In the genomic region with DNA sequence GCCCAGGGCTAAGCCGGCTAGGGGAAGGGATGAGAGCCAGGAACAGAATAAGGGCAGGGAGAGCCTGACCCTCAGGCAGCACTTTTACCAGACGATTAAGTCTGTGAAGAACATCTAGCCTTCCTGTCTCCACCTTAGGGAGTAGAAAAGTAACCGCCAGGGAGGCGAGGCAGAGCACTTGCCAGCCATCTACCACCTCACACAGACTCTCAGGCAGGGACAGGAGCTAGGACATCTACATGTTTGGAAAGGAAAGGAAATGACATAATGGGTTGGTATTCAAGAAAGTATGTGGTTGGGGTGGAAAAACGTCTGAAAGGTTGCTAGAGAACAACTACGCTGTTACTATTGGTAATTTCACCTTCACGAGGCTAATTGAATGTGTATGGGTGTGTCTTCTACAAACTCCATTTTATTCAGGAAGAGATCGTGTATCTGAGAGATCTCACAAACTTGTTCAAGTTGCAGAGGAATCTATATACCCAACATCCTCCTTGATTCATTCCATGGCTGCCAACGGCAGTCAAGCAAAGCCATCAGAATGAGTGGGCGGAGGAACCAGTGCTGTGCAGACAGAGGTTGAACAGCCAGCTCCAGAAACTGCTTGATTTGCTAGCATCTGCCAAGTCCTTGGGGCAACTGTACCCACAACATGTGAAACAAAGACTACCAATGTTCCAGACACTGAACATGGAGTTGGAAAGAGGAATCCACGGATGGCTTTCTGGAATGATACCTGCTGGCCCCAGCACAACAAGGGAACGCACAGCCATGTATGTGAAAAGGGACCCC, we compare ENCODE assay signal across 12 mouse cellular contexts. TPM values are rescaled to one million over a fixed set of nuclear protein-coding genes. Genes with fewer than 3 reads are reported as not detected.
DNase-seq lines count a peak whose midpoint lies in the region; ATAC-seq and TF ChIP-seq lines count a peak whose summit lies in the region.
"Had no signal": no experiment of that assay in that cellular context is flagged by ENCODE, and none has a peak within 500 bp of the region (broad histone marks: within the 10 kb centered on the region; RNA-seq: fewer than 3 reads in every experiment).

No protein-coding gene starts in this region.

- DNase-seq in heart, postnatal 14 days, result no peak
- DNase-seq in CH12.LX (ENCODE audit: extremely low read depth), result no peak
- DNase-seq: cerebellum, adult 9-10 months; kidney, adult 9 months; layer of hippocampus, postnatal 36 days; lung, postnatal 14 days had no signal

- no peak for TF ChIP-seq CTCF in CH12.LX (conservative IDR thresholded peaks at IDR 0.05 in 1 of 2, IDR thresholded peaks at IDR 0.05 in 1 of 2; ENCODE audit: low read depth in 2 of 2, low read length in 2 of 2)

- H3K9me3 ChIP-seq in heart, embryonic 15.5 days (replicated peaks), result no peaks in the 10 kb centered on the region
- H3K9me3 ChIP-seq in CH12.LX (replicated peaks; ENCODE audit: low read length), result no peaks in the 10 kb centered on the region
- H3K9me3 ChIP-seq in neural tube, embryonic 15.5 days (replicated peaks), result no peaks in the 10 kb centered on the region
- no peaks in the 10 kb centered on the region for H3K9me3 ChIP-seq in midbrain, embryonic 15.5 days
- H3K9me3 ChIP-seq: hindbrain, embryonic 15.5 days had no signal

- H3K27ac ChIP-seq in heart, embryonic 15.5 days, result peak overlapping the region; percentile 26; the same call in 1 of the 2 replicates
- H3K27ac ChIP-seq in CH12.LX (ENCODE audit: insufficient read depth, low read depth), result no peak overlapping the region
- 0 out of 2 replicates have a peak overlapping the region, but pooled peaks have one; percentile 4 for H3K27ac ChIP-seq in macrophage
- H3K27ac ChIP-seq in neural tube, embryonic 15.5 days (replicated peaks), result no peak overlapping the region
- H3K27ac ChIP-seq in midbrain, embryonic 15.5 days, result no peak overlapping the region
- H3K27ac ChIP-seq: hindbrain, embryonic 15.5 days had no signal

- no peak for ATAC-seq in heart, embryonic 15.5 days (replicated peaks; ENCODE audit: insufficient number of reproducible peaks, insufficient read depth, low FRiP score, low read depth)
- peak; percentile 19 for ATAC-seq in activated CD4-positive, CD25-positive, alpha-beta regulatory T cell, adult 4 months
- no peak for ATAC-seq in neural tube, embryonic 15.5 days (ENCODE audit: low FRiP score)
- ATAC-seq in midbrain, embryonic 15.5 days (replicated peaks), result no peak

- H3K79me2 ChIP-seq in CH12.LX (replicated peaks; ENCODE audit: control insufficient read depth, extremely low read depth, insufficient read depth, poor library complexity, severe bottlenecking) (no peaks in the 10 kb centered on the region), macrophage (ENCODE audit: inconsistent target) (peaks cover 31% of the 10 kb centered on the region; the same call in 1 of the 2 replicates)

- WGBS in heart, embryonic 15.5 days, result 64% methylated on average over 12 of the region's 12 CpGs
- WGBS in macrophage (ENCODE audit: missing documents), result 56% methylated on average over 12 of the region's 12 CpGs
- 85% methylated on average over 12 of the region's 12 CpGs for WGBS in neural tube, embryonic 15.5 days
- WGBS in midbrain, embryonic 15.5 days, result 80% methylated on average over 12 of the region's 12 CpGs

- dilution Hi-C loops in CH12.LX (cut with MboI; ENCODE audit: extremely low pct_ligation_motif_present, extremely low pct_unique_long_range_greater_than_20kb, low sequenced_read_pairs), result no loop called here

- TF ChIP-seq RAD21 in CH12.LX (IDR thresholded peaks at IDR 0.05; ENCODE audit: low read depth, low read length), result no peak

- H3K4me1 ChIP-seq in heart, embryonic 15.5 days (replicated peaks), result 0 out of 2 replicates have a peak, but pooled peaks cover 8% of the 10 kb centered on the region
- 0 out of 4 replicates have a peak, but pooled peaks cover 0 to 3% of the 10 kb centered on the region in 2 experiments for H3K4me1 ChIP-seq in CH12.LX (ENCODE audit: control insufficient read depth in 1 of 2, insufficient read depth in 2 of 2)
- H3K4me1 ChIP-seq in neural tube, embryonic 15.5 days, result no peaks in the 10 kb centered on the region
- H3K4me1 ChIP-seq in midbrain, embryonic 15.5 days, result no peaks in the 10 kb centered on the region
- H3K4me1 ChIP-seq: hindbrain, embryonic 15.5 days had no signal

- H3K27me3 ChIP-seq in heart, embryonic 15.5 days, result no peaks in the 10 kb centered on the region
- no peaks in the 10 kb centered on the region for H3K27me3 ChIP-seq in CH12.LX (replicated peaks)
- no peaks in the 10 kb centered on the region for H3K27me3 ChIP-seq in neural tube, embryonic 15.5 days (replicated peaks)
- 0 out of 2 replicates have a peak, but pooled peaks cover 3% of the 10 kb centered on the region for H3K27me3 ChIP-seq in midbrain, embryonic 15.5 days (replicated peaks)
- H3K27me3 ChIP-seq: hindbrain, embryonic 15.5 days had no signal

- TF ChIP-seq EP300 in CH12.LX (IDR thresholded peaks at IDR 0.05; ENCODE audit: low read length), result no peak

- no peaks in the 10 kb centered on the region for H3K36me3 ChIP-seq in heart, embryonic 15.5 days
- no peaks in the 10 kb centered on the region for H3K36me3 ChIP-seq in CH12.LX (replicated peaks in 1 of 2; ENCODE audit: control insufficient read depth in 1 of 2, insufficient read depth in 1 of 2, low read length in 1 of 2)
- peaks cover 11% of the 10 kb centered on the region; the same call in 1 of the 2 replicates for H3K36me3 ChIP-seq in macrophage (ENCODE audit: inconsistent target)
- H3K36me3 ChIP-seq in neural tube, embryonic 15.5 days, result no peaks in the 10 kb centered on the region
- no peaks in the 10 kb centered on the region for H3K36me3 ChIP-seq in midbrain, embryonic 15.5 days (replicated peaks)
- H3K36me3 ChIP-seq: hindbrain, embryonic 15.5 days had no signal

- in situ Hi-C loops in CH12.LX (cut with MboI; ENCODE audit: low pct_ligation_motif_present, low pct_unique_long_range_greater_than_20kb, low sequenced_read_pairs), result no loop called here

- H3K4me2 ChIP-seq in heart, embryonic 15.5 days, result peak overlapping the region; percentile 39
- peak overlapping the region; percentile 88 for H3K4me2 ChIP-seq in CH12.LX (ENCODE audit: insufficient read depth, low read depth, poor library complexity, severe bottlenecking)
- no peak overlapping the region for H3K4me2 ChIP-seq in neural tube, embryonic 15.5 days
- no peak overlapping the region for H3K4me2 ChIP-seq in midbrain, embryonic 15.5 days
- H3K4me2 ChIP-seq: hindbrain, embryonic 15.5 days had no signal

- H3K9ac ChIP-seq in heart, embryonic 15.5 days, result no peak overlapping the region
- H3K9ac ChIP-seq in CH12.LX (ENCODE audit: insufficient read depth, low read depth), result peak overlapping the region; percentile 12; the same call in 1 of the 2 replicates
- no peak overlapping the region for H3K9ac ChIP-seq in neural tube, embryonic 15.5 days (replicated peaks)
- no peak overlapping the region for H3K9ac ChIP-seq in midbrain, embryonic 15.5 days
- H3K9ac ChIP-seq: hindbrain, embryonic 15.5 days had no signal

- intact Hi-C loops in heart, postnatal 14 days (cut with DNase I), result no loop called here

- no peak for TF ChIP-seq POLR2A in CH12.LX (IDR thresholded peaks at IDR 0.05; ENCODE audit: low read depth, low read length)

- no peak overlapping the region for H3K4me3 ChIP-seq in heart, embryonic 15.5 days
- H3K4me3 ChIP-seq in CH12.LX (replicated peaks in 1 of 3; ENCODE audit: low read depth in 2 of 3, low read length in 2 of 3, poor library complexity in 1 of 3) (peak overlapping the region in 1 of 3 experiments; percentile 40), macrophage (ENCODE audit: inconsistent target) (peak overlapping the region; percentile 3; the same call in 1 of the 2 replicates)
- H3K4me3 ChIP-seq in neural tube, embryonic 15.5 days (replicated peaks), result no peak overlapping the region
- no peak overlapping the region for H3K4me3 ChIP-seq in midbrain, embryonic 15.5 days
- H3K4me3 ChIP-seq: hindbrain, embryonic 15.5 days had no signal

TF ChIP-seq in CH12.LX, 34 proteins besides CTCF, POLR2A, EP300 and RAD21 (continues in another document):
- no peak for TF ChIP-seq CHD2 (IDR thresholded peaks at IDR 0.05; ENCODE audit: low read length)
- no peak for TF ChIP-seq ELF1 (IDR thresholded peaks at IDR 0.05; ENCODE audit: low read depth, low read length)
- TF ChIP-seq MXI1 (IDR thresholded peaks at IDR 0.05; ENCODE audit: low read depth, low read length), result no peak
- TF ChIP-seq ZMIZ1 (IDR thresholded peaks at IDR 0.05; ENCODE audit: low read depth, low read length), result no peak
- no peak for TF ChIP-seq POLR2AphosphoS2 (IDR thresholded peaks at IDR 0.05; ENCODE audit: low read depth, low read length)

RNA-seq across cellular contexts. Expression of a gene that starts 32.2 kb away (rescaled TPM):
- 3.2 and 5.9 TPM in 2 replicates for polyA plus RNA-seq in heart, embryonic 15.5 days (2015; fragmentation: Nextera tagmentation; extraction: Ambion mirVana)
- total RNA-seq in heart, postnatal 14 days (2021), result 1 to 10 TPM; 3.8 to 3.9 TPM
- total RNA-seq in CH12.LX (2012; rRNA removed) (0.04 TPM in 2 replicates), CH12.LX (2014; rRNA removed) (not detected in 2 replicates)
- polyA plus RNA-seq in CH12.LX (2012; ENCODE audit: insufficient read length, low read depth) (not detected in 2 replicates), macrophage (2018) (15.4 to 26.6 TPM (median 23.8 TPM) in 3 replicates)
- under 1 TPM in 1 of 2 experiments, not detected in 1; 0.33 TPM for polyA plus RNA-seq in activated CD4-positive, CD25-positive, alpha-beta regulatory T cell, adult 4 months (2017; shearing (Covaris generic))
- 10 to 100 TPM in 23 of 26 experiments, 1 to 10 TPM in 3; 7.2 to 72.1 (median 20.8) TPM for total RNA-seq in macrophage (2018; cell fraction: chromatin; rRNA removed)
- total RNA-seq in macrophage (2018; cell fraction: cytosol; rRNA removed), result 10 to 100 TPM; 13.4 to 41.9 (median 20.7) TPM
- 100 to 1,000 TPM in 2 of 26 experiments, 10 to 100 TPM in 24; 17.4 to 114 (median 41.6) TPM for total RNA-seq in macrophage (2018; cell fraction: nucleus; rRNA removed)
- polyA plus RNA-seq in neural tube, embryonic 15.5 days (2015; fragmentation: Nextera tagmentation; extraction: Ambion mirVana), result 0.87 and 1.8 TPM in 2 replicates
- polyA plus RNA-seq in midbrain, embryonic 15.5 days (2015; fragmentation: Nextera tagmentation; extraction: Ambion mirVana), result 0.46 and 0.55 TPM in 2 replicates

RNA-seq across cellular contexts. Expression of a gene that starts 32.3 kb away (rescaled TPM):
- 7.5 and 10.5 TPM in 2 replicates for polyA plus RNA-seq in heart, embryonic 15.5 days (2015; fragmentation: Nextera tagmentation; extraction: Ambion mirVana)
- 10 to 100 TPM; 30.5 to 32.2 TPM for total RNA-seq in heart, postnatal 14 days (2021)
- 18.0 and 18.7 TPM in 2 replicates for total RNA-seq in CH12.LX (2012; rRNA removed)
- total RNA-seq in CH12.LX (2014; rRNA removed), result 12.2 and 13.2 TPM in 2 replicates
- 34.7 and 38.2 TPM in 2 replicates for polyA plus RNA-seq in CH12.LX (2012; ENCODE audit: insufficient read length, low read depth)
- polyA plus RNA-seq in activated CD4-positive, CD25-positive, alpha-beta regulatory T cell, adult 4 months (2017; shearing (Covaris generic)), result 1 to 10 TPM; 3.4 to 4.8 TPM
- 100 to 1,000 TPM in 13 of 26 experiments, 10 to 100 TPM in 13; 28.8 to 151 (median 99.6) TPM for total RNA-seq in macrophage (2018; cell fraction: chromatin; rRNA removed)
- 10 to 100 TPM; 32.2 to 72.7 (median 51.5) TPM for total RNA-seq in macrophage (2018; cell fraction: cytosol; rRNA removed)
- 100 to 1,000 TPM in 5 of 26 experiments, 10 to 100 TPM in 21; 45.1 to 176 (median 89.0) TPM for total RNA-seq in macrophage (2018; cell fraction: nucleus; rRNA removed)
- polyA plus RNA-seq in macrophage (2018), result 34.0 to 83.1 TPM (median 76.6 TPM) in 3 replicates
- polyA plus RNA-seq in neural tube, embryonic 15.5 days (2015; fragmentation: Nextera tagmentation; extraction: Ambion mirVana), result 16.5 and 19.6 TPM in 2 replicates
- polyA plus RNA-seq in midbrain, embryonic 15.5 days (2015; fragmentation: Nextera tagmentation; extraction: Ambion mirVana), result 20.7 and 24.1 TPM in 2 replicates

Comparison
In these comparisons a context has a peak if more than half of its experiments do, and no peak if none do; other contexts are left out.
1. H3K27ac ChIP-seq: peak in heart, embryonic 15.5 days (single experiment) and macrophage (single experiment); none in CH12.LX (single experiment), neural tube, embryonic 15.5 days (single experiment) and midbrain, embryonic 15.5 days (single experiment).
2. H3K4me2 ChIP-seq: peak in heart, embryonic 15.5 days (single experiment) and CH12.LX (single experiment); none in neural tube, embryonic 15.5 days (single experiment) and midbrain, embryonic 15.5 days (single experiment).